Mouse (Mus musculus) hindbrain, embryonic 11.5 days (tissue): ENCODE measurements around the gene Bbx. TPM values are rescaled to one million over a fixed set of nuclear protein-coding genes. Genes with fewer than 3 reads are reported as not detected.

ENCODE experiments used
- ATAC-seq: fragments of 200-750 bp; cut with Nextera tagmentation; 2 replicates; pipeline ENCODE4 v1.8.0; 2017; ENCODE audit warnings: mild to moderate bottlenecking, moderate TSS enrichment, moderate library complexity; ENCODE audit not compliant: low FRiP score
- DNase-seq: peaks from one replicate; pipeline ENCODE4 v3.0.0-alpha.2; 2015; ENCODE audit warnings: low spot score
- H3K27ac ChIP-seq: fragments of 300-500 bp; sonication (generic); 2 replicates; pipeline ENCODE4 v1.5.1; 2014; ENCODE audit warnings: mild to moderate bottlenecking, low read depth, low read length
- H3K27me3 ChIP-seq: fragments of 300-500 bp; sonication (generic); 2 replicates; pipeline ENCODE4 v1.6.1; 2014; ENCODE audit warnings: mild to moderate bottlenecking, low read length, moderate library complexity, mixed read lengths; ENCODE audit not compliant: control insufficient read depth, insufficient read depth
- H3K36me3 ChIP-seq: fragments of 300-500 bp; sonication (generic); 2 replicates; pipeline ENCODE4 v1.6.1; 2014; ENCODE audit warnings: mild to moderate bottlenecking, low read length, moderate library complexity, mixed read lengths; ENCODE audit not compliant: control insufficient read depth, insufficient read depth
- H3K4me1 ChIP-seq: fragments of 300-500 bp; sonication (generic); replicated peaks from 2 replicates; pipeline ENCODE4 v1.6.1; 2014; ENCODE audit warnings: low read length, mixed read lengths; ENCODE audit not compliant: control insufficient read depth, insufficient read depth
- H3K4me2 ChIP-seq: fragments of 300-500 bp; sonication (generic); replicated peaks from 2 replicates; pipeline ENCODE4 v1.6.1; 2014; ENCODE audit warnings: mild to moderate bottlenecking, low read depth, low read length
- H3K4me3 ChIP-seq: fragments of 300-500 bp; sonication (generic); 2 replicates; pipeline ENCODE4 v1.5.1; 2014; ENCODE audit warnings: low read depth, low read length
- H3K9ac ChIP-seq: fragments of 300-500 bp; sonication (generic); 2 replicates; pipeline ENCODE4 v1.6.1; 2014; ENCODE audit warnings: low read depth, low read length
- H3K9me3 ChIP-seq: fragments of 300-500 bp; sonication (generic); 2 replicates; pipeline ENCODE4 v1.6.1; 2016; ENCODE audit warnings: low read length; ENCODE audit not compliant: control insufficient read depth
- WGBS: fragments of 180-500 bp; shearing (Covaris S2); extraction: QIAGEN DNeasy Blood & Tissue Kit; methylation state at CpG from one replicate; pipeline ENCODE4 v1.1.7; 2014; 5-methylcytosine and 5-hydroxymethylcytosine counted together
- polyA plus RNA-seq: library from polyadenylated mRNA; unstranded; fragments of >200 nt; fragmentation: Nextera tagmentation; extraction: Ambion mirVana; gene quantifications from 2 replicates; pipeline ENCODE4 v1.2.1, GENCODE M21; 2014

Gene Bbx
- polyA plus RNA-seq: 36.9 and 42.2 TPM in 2 replicates

DNA sequence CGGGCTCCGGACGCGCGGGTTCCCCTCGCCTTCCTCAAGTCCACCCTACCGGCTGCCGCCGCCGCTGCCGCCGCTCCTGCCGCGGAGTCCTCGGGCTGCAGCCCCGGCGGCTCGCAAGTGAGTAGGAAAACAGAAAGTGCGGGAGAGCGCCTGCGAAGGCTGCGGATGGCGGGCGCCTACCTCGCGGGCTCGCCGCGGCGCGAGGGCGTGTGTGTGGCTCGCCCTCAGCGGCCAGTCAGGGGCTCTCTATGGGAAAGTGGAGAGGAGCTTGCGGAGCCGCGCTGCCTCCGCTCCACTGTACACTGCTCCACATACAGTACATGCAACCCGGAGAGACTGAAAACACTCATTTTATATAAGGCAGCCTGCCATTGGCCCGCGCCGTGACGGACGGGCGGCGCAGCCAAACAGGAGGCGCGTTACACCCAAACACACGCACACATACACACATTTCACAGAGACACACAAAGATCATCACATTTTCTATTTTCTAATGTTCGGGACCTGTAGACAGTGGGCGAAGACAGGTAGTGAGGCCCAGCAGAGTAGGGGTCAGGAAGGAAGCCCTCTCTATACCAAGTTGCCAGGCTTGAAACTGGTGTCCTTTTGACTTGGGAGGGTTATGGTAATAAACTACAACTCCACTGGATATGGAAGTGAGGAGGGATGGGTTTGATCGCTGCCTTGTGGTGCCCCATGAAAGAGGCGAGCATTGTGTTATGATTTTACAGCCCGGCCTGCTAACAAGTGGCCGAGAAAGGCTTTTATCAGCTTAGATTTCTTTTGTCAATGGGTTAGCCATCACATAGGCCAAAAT is at the start of gene Bbx:
TSS of gene Bbx (minus strand) at position 329 of the 817 bp plus-strand sequence.
- H3K27ac ChIP-seq: peak within 1 kb of the TSS; percentile 93
- H3K4me1 ChIP-seq: no peaks in the 10 kb centered on the region
- H3K27me3 ChIP-seq: no peaks in the 10 kb centered on the region
- peak within 1 kb of the TSS; percentile 90 for H3K4me3 ChIP-seq
- H3K36me3 ChIP-seq: no peaks in the 10 kb centered on the region
- WGBS: under 1% methylated on average over 54 of the region's 55 CpGs
- H3K9ac ChIP-seq: peak within 1 kb of the TSS; percentile 79
- peak; percentile 97 for ATAC-seq
- DNase-seq: peak; percentile 94
- H3K4me2 ChIP-seq: peak within 1 kb of the TSS; percentile 100
- no peaks in the 10 kb centered on the region for H3K9me3 ChIP-seq

DNA sequence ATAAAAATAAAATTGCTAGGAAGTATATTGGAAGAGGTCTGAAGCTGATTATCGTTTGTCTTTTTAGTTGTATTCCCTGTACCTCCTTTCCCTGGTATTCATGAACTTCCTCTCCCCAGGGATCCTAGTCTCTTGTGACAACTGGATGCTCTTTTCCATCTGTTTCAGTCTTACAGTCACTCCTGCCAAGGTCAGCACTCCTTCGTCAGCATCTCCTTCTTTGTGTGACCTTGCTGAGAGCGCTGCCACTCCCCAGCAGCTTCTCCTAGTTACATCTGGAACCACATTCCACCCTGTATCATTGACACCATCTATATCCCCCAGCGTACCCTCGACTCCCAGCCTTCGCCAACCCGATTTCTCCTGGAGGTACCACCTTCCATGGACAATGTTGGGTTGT is 49.7 kb upstream of the Bbx start:
- H3K4me2 ChIP-seq: no peak overlapping the region
- no peak for ATAC-seq
- WGBS: 71% methylated on average over 7 of the region's 7 CpGs

GRCm38 (mm10) chr16:50481341-50481740 is 49.2 kb upstream of the Bbx start:
- Histone ChIP-seq H3K4me2 (no peak overlapping the region), H3K9ac (no peak overlapping the region), H3K4me3 (no peak overlapping the region), H3K36me3 (no peaks in the 10 kb centered on the region), H3K4me1 (no peaks in the 10 kb centered on the region), H3K27ac (no peak overlapping the region), H3K27me3 (no peaks in the 10 kb centered on the region), H3K9me3 (no peaks in the 10 kb centered on the region)
- ATAC-seq (no peak), DNase-seq (peak; percentile 8)
- WGBS: 56% methylated on average over 5 of the region's 5 CpGs

More for the DNA sequence above, 49.7 kb upstream of the Bbx start:
- no peaks in the 10 kb centered on the region for H3K4me1 ChIP-seq
- H3K4me3 ChIP-seq: no peak overlapping the region
- no peaks in the 10 kb centered on the region for H3K27me3 ChIP-seq
- H3K36me3 ChIP-seq: no peaks in the 10 kb centered on the region
- H3K9ac ChIP-seq: no peak overlapping the region
- H3K27ac ChIP-seq: no peak overlapping the region
- no peaks in the 10 kb centered on the region for H3K9me3 ChIP-seq
- no peak for DNase-seq

GRCm38 (mm10) chr16:50478695-50479094 is 46.5 kb upstream of the Bbx start:
- Histone ChIP-seq H3K9ac (no peak overlapping the region), H3K4me1 (no peaks in the 10 kb centered on the region), H3K4me2 (no peak overlapping the region), H3K36me3 (no peaks in the 10 kb centered on the region), H3K4me3 (no peak overlapping the region), H3K9me3 (no peaks in the 10 kb centered on the region), H3K27ac (no peak overlapping the region), H3K27me3 (no peaks in the 10 kb centered on the region)
- no peak for ATAC-seq
- 92% methylated on average over 1 of the region's 1 CpGs for WGBS
- DNase-seq: no peak

GRCm38 (mm10) chr16:50477628-50478027 is 45.4 kb upstream of the Bbx start:
- WGBS: 89% methylated on average over 6 of the region's 6 CpGs

DNA sequence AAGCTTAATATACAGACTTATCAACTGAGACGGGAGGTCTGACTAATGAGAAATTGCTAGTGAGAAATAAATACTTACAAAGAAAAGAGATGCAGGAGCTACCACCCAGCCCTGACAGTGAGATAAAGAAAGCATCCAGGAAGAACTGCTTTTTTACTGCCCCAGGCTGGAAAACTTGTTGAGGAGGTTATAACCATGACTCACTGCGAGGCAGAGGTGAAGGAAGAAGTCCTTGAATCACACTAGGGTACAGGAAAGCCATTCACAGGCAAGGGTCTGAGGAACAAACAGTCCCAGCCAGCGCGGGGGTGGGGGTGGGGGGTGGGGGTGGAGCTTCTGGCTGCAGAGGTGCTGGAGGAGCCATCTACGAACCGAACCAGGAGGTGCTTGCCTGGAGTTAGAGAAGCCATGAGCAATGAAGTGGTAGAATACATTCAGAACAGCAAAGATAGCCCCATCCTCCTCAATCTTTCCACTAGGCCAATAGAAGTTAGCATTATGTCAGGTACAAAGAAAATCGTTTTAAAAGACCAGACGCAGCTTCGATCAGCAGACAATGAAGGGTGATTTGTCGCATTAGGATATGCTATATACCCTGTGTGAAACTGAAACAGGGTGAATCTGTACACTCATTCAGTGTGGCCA is 30.2 kb upstream of the Bbx start:
- 33% methylated on average over 10 of the region's 10 CpGs for WGBS
- H3K4me2 ChIP-seq: no peak overlapping the region
- DNase-seq: no peak

More at GRCm38 (mm10) chr16:50477628-50478027, 45.4 kb upstream of the Bbx start:
- Histone ChIP-seq H3K4me1 (no peaks in the 10 kb centered on the region), H3K27me3 (no peaks in the 10 kb centered on the region), H3K9ac (no peak overlapping the region), H3K9me3 (no peaks in the 10 kb centered on the region), H3K4me2 (no peak overlapping the region), H3K36me3 (no peaks in the 10 kb centered on the region), H3K27ac (no peak overlapping the region), H3K4me3 (no peak overlapping the region)
- ATAC-seq: no peak
- DNase-seq: no peak

DNA sequence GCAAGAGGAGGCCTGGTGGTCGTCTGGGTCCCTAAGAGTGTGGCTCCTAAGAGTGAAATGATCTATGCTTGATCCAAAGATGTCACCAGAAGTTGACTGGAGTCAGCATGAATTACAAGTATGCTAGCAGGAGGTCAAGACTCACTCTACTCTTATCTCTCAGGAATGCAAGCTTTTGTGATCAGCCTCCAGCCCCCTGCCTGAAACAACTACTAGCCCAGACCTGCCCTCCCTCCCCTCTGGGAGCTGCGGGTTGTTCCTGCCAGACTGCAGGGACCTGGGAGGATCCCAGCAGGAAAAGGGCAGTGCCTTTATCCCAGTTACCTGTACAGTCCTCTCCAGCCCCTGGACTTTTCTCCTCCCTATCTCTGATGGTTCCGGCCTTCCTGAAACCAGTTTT is 27.0 kb upstream of the Bbx start:
- no peaks in the 10 kb centered on the region for H3K36me3 ChIP-seq
- WGBS: 48% methylated on average over 3 of the region's 3 CpGs
- no peaks in the 10 kb centered on the region for H3K27me3 ChIP-seq
- ATAC-seq (no peak), DNase-seq (no peak)
- H3K4me2 ChIP-seq: no peak overlapping the region
- no peaks in the 10 kb centered on the region for H3K9me3 ChIP-seq
- H3K9ac ChIP-seq: no peak overlapping the region
- H3K4me1 ChIP-seq: no peaks in the 10 kb centered on the region
- H3K27ac ChIP-seq: no peak overlapping the region
- no peak overlapping the region for H3K4me3 ChIP-seq

More for the DNA sequence above, 30.2 kb upstream of the Bbx start:
- Histone ChIP-seq H3K4me1 (no peaks in the 10 kb centered on the region), H3K9me3 (no peaks in the 10 kb centered on the region), H3K36me3 (no peaks in the 10 kb centered on the region), H3K27ac (no peak overlapping the region), H3K4me3 (no peak overlapping the region), H3K27me3 (no peaks in the 10 kb centered on the region), H3K9ac (no peak overlapping the region)
- no peak for ATAC-seq

GRCm38 (mm10) chr16:50456053-50456452 is 23.9 kb upstream of the Bbx start:
- H3K9ac ChIP-seq: no peak overlapping the region
- DNase-seq (no peak), ATAC-seq (no peak)
- H3K4me3 ChIP-seq: no peak overlapping the region
- H3K4me2 ChIP-seq: no peak overlapping the region
- no peaks in the 10 kb centered on the region for H3K4me1 ChIP-seq
- H3K27me3 ChIP-seq: no peaks in the 10 kb centered on the region
- no peaks in the 10 kb centered on the region for H3K9me3 ChIP-seq
- no peak overlapping the region for H3K27ac ChIP-seq
- H3K36me3 ChIP-seq: no peaks in the 10 kb centered on the region
- 88% methylated on average over 1 of the region's 1 CpGs for whole genome bisulfite sequencing

DNA sequence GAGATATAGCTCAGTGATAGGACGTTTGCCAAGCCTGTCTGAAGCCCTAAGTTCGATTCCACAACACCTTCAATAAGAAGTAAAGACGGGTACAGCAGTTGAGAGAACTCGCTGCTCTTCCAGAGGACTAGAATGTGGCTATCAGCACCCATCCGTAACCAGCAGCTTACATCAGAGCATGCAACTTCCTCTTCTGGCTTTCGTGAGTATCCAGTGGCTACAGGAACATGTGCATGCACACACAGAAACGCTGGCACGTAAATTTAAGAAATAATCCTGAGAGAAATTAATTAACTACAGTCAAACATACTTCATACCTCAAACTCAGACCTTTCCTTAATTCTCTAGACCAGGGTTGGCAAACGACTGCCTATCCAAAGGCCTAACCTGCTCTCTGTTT is 16.9 kb upstream of the Bbx start:
- no peak for ATAC-seq
- H3K27me3 ChIP-seq: no peaks in the 10 kb centered on the region
- 84% methylated on average over 9 of the region's 9 CpGs for WGBS
- no peak overlapping the region for H3K27ac ChIP-seq
- H3K9me3 ChIP-seq: no peaks in the 10 kb centered on the region
- H3K4me3 ChIP-seq: no peak overlapping the region
- H3K4me2 ChIP-seq: no peak overlapping the region
- no peak for DNase-seq
- no peaks in the 10 kb centered on the region for H3K4me1 ChIP-seq
- H3K9ac ChIP-seq: no peak overlapping the region
- no peaks in the 10 kb centered on the region for H3K36me3 ChIP-seq
